Mouse (Mus musculus) megakaryocyte-erythroid progenitor cell, adult 5 weeks (primary cell): ENCODE data around the gene Pgr. TPM values are rescaled to one million over a fixed set of nuclear protein-coding genes. Genes with fewer than 3 reads are reported as not detected.

ENCODE experiments used
- polyA plus RNA-seq: library from polyadenylated mRNA; stranded (reverse); fragments of >175 nt; gene quantifications from 2 replicates; pipeline ENCODE4 v1.2.3, GENCODE M21; 2012

Pgr gene
- polyA plus RNA-seq: 1.4 and 3.6 TPM in 2 replicates

GRCm38 (mm10) chr9:8899616-8900202 is at the start of gene Pgr:
Gene Pgr, plus strand, starts transcription at chr9:8899833.

GRCm38 (mm10) chr9:8971491-8971890 is 71.9 kb downstream of the Pgr start, which contains the start of gene Gm16485:
Gene Gm16485, plus strand, starts transcription at chr9:8971791.

Other genes with a start within 250 kb of the Pgr start
- gene Gm16485, start 72.0 kb downstream of the Pgr start, polyA plus RNA-seq: 0.02 TPM in 2 replicates